ENCODE assay signal across 11 mouse cellular contexts in the genomic region with DNA sequence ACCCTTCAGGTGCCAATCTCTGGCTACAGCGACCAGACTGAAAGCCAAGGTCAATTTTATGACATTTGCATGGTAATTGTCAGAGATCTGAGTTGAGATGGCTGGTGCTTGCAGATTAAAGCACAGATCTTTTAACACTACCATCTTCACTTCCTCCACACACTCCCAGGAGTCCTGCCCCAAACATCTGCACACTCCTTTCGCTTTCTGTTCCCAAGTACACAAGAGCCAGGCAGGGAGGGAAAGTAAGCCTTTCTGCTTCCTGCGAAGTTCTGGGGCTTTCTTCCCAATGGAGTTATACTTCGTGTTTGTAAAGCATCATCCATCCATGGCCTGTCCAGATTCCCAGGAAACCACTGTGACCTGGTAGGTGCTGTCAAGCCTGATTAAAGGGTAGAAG. TPM values are rescaled to one million over a fixed set of nuclear protein-coding genes. Genes with fewer than 3 reads are reported as not detected.
DNase-seq lines count a peak whose midpoint lies in the region; ATAC-seq and TF ChIP-seq lines count a peak whose summit lies in the region.
"Had no signal": no experiment of that assay in that cellular context is flagged by ENCODE, and none has a peak within 500 bp of the region (broad histone marks: within the 10 kb centered on the region; RNA-seq: fewer than 3 reads in every experiment).

No protein-coding gene starts in this region.

- 46% methylated on average over 4 of the region's 4 CpGs for WGBS in liver, adult 2 months
- WGBS in liver, embryonic 12.5 days (ENCODE audit: insufficient replicate concordance): 63% methylated on average over 4 of the region's 4 CpGs
- 88% methylated on average over 4 of the region's 4 CpGs for WGBS in midbrain, embryonic 10.5 days

- H3K27ac ChIP-seq in liver, adult 2 months (replicated peaks; ENCODE audit: insufficient read depth, low read depth, low read length): peak overlapping the region; percentile 45
- H3K27ac ChIP-seq in liver, embryonic 12.5 days: no peak overlapping the region
- H3K27ac ChIP-seq in midbrain, embryonic 10.5 days (replicated peaks): no peak overlapping the region

- H3K4me3 ChIP-seq in liver, adult 2 months (ENCODE audit: insufficient read depth, low read depth, low read length): no peak overlapping the region
- H3K4me3 ChIP-seq in liver, embryonic 12.5 days: no peak overlapping the region
- H3K4me3 ChIP-seq in midbrain, embryonic 10.5 days: no peak overlapping the region

- H3K9me3 ChIP-seq in liver, embryonic 12.5 days (replicated peaks): no peaks in the 10 kb centered on the region
- no peaks in the 10 kb centered on the region for H3K9me3 ChIP-seq in midbrain, embryonic 10.5 days (replicated peaks)

- no peak for TF ChIP-seq POLR2A in liver, adult 2 months (IDR thresholded peaks at IDR 0.05; ENCODE audit: extremely low read depth, insufficient read depth, low read length)

- ATAC-seq in liver, embryonic 12.5 days: no peak
- ATAC-seq: intestine, embryonic 16.5 days had no signal

- intact Hi-C loops in heart, postnatal 36 days (cut with DNase I): no loop called here
- intact Hi-C loops in left cerebral cortex, postnatal 25 days (cut with DNase I): no loop called here

- no peak overlapping the region for H3K4me2 ChIP-seq in liver, embryonic 12.5 days

- no peak overlapping the region; the same call in 1 of the 2 replicates for H3K9ac ChIP-seq in liver, adult 2 months (ENCODE audit: low read depth, low read length)
- no peak overlapping the region for H3K9ac ChIP-seq in liver, embryonic 12.5 days

- H3K27me3 ChIP-seq in liver, adult 2 months (ENCODE audit: control insufficient read depth, insufficient read depth, low read length): no peaks in the 10 kb centered on the region
- no peaks in the 10 kb centered on the region for H3K27me3 ChIP-seq in liver, embryonic 12.5 days (replicated peaks)
- H3K27me3 ChIP-seq in midbrain, embryonic 10.5 days (ENCODE audit: low read depth, poor library complexity, severe bottlenecking): no peaks in the 10 kb centered on the region

- DNase-seq in adrenal gland, postnatal 14 days: peak; percentile 38
- DNase-seq in adrenal gland, postnatal 4 days (ENCODE audit: low spot score in 2 of 2): no peak
- DNase-seq in liver, adult 2 months (ENCODE audit: extremely low read depth, low read depth, low spot score): peak; percentile 55
- peak; percentile 34 to 55 for DNase-seq in heart, postnatal 36 days
- DNase-seq in naive thymus-derived CD4-positive, alpha-beta T cell, adult 2 months (ENCODE audit: low read depth): peak; percentile 18
- DNase-seq in midbrain, embryonic 10.5 days (ENCODE audit: low spot score): no peak
- DNase-seq in left cerebral cortex, postnatal 25 days (ENCODE audit: low spot score in 2 of 2): no peak
- DNase-seq: cerebellum, adult 9-10 months; right cerebral cortex, postnatal 25 days had no signal

- no peak for TF ChIP-seq CTCF in liver, adult 2 months (IDR thresholded peaks at IDR 0.05; ENCODE audit: low read depth, low read length)

- H3K4me1 ChIP-seq in liver, adult 2 months (ENCODE audit: control insufficient read depth, insufficient read depth, low read length): peaks cover 28% of the 10 kb centered on the region
- 0 out of 2 replicates have a peak, but pooled peaks cover 5% of the 10 kb centered on the region for H3K4me1 ChIP-seq in liver, embryonic 12.5 days
- no peaks in the 10 kb centered on the region for H3K4me1 ChIP-seq in midbrain, embryonic 10.5 days

- H3K36me3 ChIP-seq in liver, adult 2 months (ENCODE audit: control insufficient read depth, insufficient read depth, low read length): no peaks in the 10 kb centered on the region
- H3K36me3 ChIP-seq in liver, embryonic 12.5 days: no peaks in the 10 kb centered on the region
- H3K36me3 ChIP-seq in midbrain, embryonic 10.5 days: no peaks in the 10 kb centered on the region

- peaks cover 19% of the 10 kb centered on the region for H3K79me2 ChIP-seq in liver, adult 2 months (ENCODE audit: control insufficient read depth, insufficient read depth, low read length)

RNA-seq across cellular contexts. Expression of gene Adcy9, which starts 38.8 kb away (rescaled TPM):
- 36.1 and 38.7 TPM in 2 replicates for total RNA-seq in adrenal gland, postnatal 14 days (2021)
- total RNA-seq in adrenal gland, postnatal 4 days (2021): 10 to 100 TPM; 34.3 to 36.1 TPM
- total RNA-seq in liver, adult 2 months (2014; rRNA removed): 23.0 and 24.5 TPM in 2 replicates
- polyA plus RNA-seq in liver, adult 2 months (2012; rRNA removed): 10.0 and 15.0 TPM in 2 replicates
- 1.1 and 1.6 TPM in 2 replicates for polyA plus RNA-seq in liver, embryonic 12.5 days (2016; fragmentation: Nextera tagmentation; extraction: Ambion mirVana)
- 10 to 100 TPM; 25.5 to 25.7 TPM for total RNA-seq in heart, postnatal 36 days (2021)
- polyA plus RNA-seq in midbrain, embryonic 10.5 days (2016; fragmentation: Nextera tagmentation; extraction: Ambion mirVana): 0.56 and 0.92 TPM in 2 replicates
- total RNA-seq in left cerebral cortex, postnatal 25 days (2021): 10 to 100 TPM; 66.7 to 67.7 TPM

Comparison
In these comparisons a context has a peak if more than half of its experiments do, and no peak if none do; other contexts are left out.
1. DNase-seq: peak in adrenal gland, postnatal 14 days (single experiment), liver, adult 2 months (single experiment), heart, postnatal 36 days (2 of 2) and naive thymus-derived CD4-positive, alpha-beta T cell, adult 2 months (single experiment); none in adrenal gland, postnatal 4 days (0 of 2), midbrain, embryonic 10.5 days (single experiment) and left cerebral cortex, postnatal 25 days (0 of 2).